Mouse (Mus musculus): Measurements from ENCODE around the gene Zswim3. TPM values are rescaled to one million over a fixed set of nuclear protein-coding genes. Genes with fewer than 3 reads are reported as not detected.
A peak's percentile ranks its signal among the peaks of the same experiment; 100 is the strongest.

Zswim3 gene
- polyA plus RNA-seq, 1 experiment from 2014 or later: 16.4 TPM

DNA sequence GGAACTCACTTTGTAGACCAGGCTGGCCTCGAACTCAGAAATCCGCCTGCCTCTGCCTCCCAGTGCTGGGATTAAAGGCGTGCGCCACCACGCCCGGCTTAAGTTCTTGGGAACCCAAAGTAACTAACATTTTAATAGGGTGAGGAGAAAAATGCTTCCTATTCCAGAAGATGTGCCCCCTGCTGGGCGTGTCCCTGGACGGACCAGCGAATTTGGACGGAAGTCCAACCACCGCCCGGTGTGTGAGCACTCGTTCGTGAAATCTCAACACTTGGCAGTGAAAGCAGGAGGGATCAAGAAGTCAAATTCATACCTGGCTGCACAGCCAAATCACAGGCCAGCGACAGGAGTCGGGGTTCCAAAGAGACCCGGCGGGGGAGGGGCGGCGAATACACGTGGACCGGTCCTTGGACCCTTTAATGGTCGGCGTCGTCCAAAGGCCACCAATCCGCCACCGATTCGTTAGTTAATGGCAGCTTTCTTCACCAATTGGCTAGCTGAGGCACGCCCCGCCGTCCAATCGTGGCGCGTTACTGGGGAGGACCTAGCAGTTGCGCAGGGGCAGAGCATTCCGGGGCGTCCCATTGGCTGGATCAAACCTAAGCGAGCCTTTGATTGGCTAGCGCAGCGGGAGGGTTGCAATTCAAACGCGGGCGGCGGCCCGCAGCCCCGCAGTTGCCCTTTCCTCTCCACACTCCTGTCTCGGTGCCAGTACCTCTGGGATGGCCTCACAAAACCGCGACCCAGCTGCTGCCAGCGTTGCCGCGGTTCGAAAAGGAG lies 35.5 kb upstream of the Zswim3 start, which contains the start of gene Ube2c:
TSS of gene Ube2c (plus strand) at position 641 of the 780 bp plus-strand sequence.
- Histone ChIP-seq H3K4me1 (replicated peaks; ENCODE audit: control insufficient read depth, insufficient read depth, low read length) (peaks cover 9% of the 10 kb centered on the region), H3K4me2 (replicated peaks) (peak within 1 kb of the TSS; percentile 94), H3K9ac (peak within 1 kb of the TSS; percentile 53), H3K4me3 (replicated peaks; ENCODE audit: low read length) (peak within 1 kb of the TSS; percentile 64), H3K27me3 (ENCODE audit: control insufficient read depth, insufficient read depth, low read length) (no peaks in the 10 kb centered on the region), H3K9me3 (ENCODE audit: control insufficient read depth, low read length) (no peaks in the 10 kb centered on the region), H3K36me3 (replicated peaks; ENCODE audit: control insufficient read depth, insufficient read depth) (peaks cover 37% of the 10 kb centered on the region), H3K27ac (no peak within 1 kb of the TSS; the same call in 1 of the 2 replicates)
- ATAC-seq (ENCODE audit: low FRiP score) (peak; percentile 100), DNase-seq (ENCODE audit: low spot score) (peak; percentile 99)
- WGBS: 3% methylated on average over 53 of the region's 53 CpGs

DNA sequence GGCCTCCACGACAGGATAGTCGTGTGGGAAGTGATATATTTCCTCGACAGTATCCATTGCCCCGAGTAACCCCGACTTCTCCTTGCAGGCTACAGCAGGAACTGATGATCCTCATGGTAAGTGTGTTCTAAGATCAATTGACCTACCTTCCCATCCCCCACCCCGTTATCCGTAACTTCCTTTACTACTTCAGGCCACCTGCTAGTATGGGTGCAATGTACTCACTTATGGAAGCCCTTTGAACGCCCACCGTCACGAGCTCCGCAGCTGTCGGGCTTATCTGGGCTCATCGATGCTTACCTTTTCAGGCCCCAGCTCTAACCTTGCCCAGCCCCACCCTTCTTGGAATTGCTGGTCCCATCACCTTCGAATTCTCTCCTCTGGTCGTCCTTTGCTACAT lies 34.6 kb upstream of the Zswim3 start:
- WGBS: 4% methylated on average over 15 of the region's 15 CpGs
- no peaks in the 10 kb centered on the region for H3K27me3 ChIP-seq (ENCODE audit: control insufficient read depth, insufficient read depth, low read length)
- H3K27ac ChIP-seq: no peak overlapping the region
- peak overlapping the region; percentile 49 for H3K9ac ChIP-seq
- DNase-seq (ENCODE audit: low spot score): no peak
- peak overlapping the region; percentile 64 for H3K4me3 ChIP-seq (replicated peaks; ENCODE audit: low read length)
- no peaks in the 10 kb centered on the region for H3K9me3 ChIP-seq (ENCODE audit: control insufficient read depth, low read length)
- peaks cover 31% of the 10 kb centered on the region for H3K36me3 ChIP-seq (replicated peaks; ENCODE audit: control insufficient read depth, insufficient read depth)
- peak overlapping the region; percentile 94 for H3K4me2 ChIP-seq (replicated peaks)
- no peak for ATAC-seq (ENCODE audit: low FRiP score)
- H3K4me1 ChIP-seq (replicated peaks; ENCODE audit: control insufficient read depth, insufficient read depth, low read length): peaks cover 9% of the 10 kb centered on the region

DNA sequence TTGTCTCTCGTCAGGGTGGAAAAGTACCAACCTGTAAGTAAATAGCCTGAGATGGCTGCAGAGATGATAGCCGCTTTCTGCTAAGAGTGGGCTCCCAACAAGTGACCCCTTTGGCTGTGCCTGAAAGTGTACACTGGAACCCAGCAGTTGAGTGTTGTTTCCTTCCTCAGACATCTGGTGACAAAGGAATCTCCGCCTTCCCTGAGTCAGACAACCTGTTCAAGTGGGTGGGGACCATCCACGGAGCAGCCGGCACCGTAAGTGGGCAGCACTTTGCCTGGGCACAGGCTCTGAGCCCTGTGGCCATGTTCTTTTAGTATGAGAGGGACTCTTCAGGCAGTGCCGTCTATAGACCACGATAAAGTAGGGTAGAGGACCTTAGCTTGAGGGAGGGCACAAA lies 33.8 kb upstream of the Zswim3 start:
- no peak for ATAC-seq (ENCODE audit: low FRiP score)
- H3K4me2 ChIP-seq (replicated peaks): peak overlapping the region; percentile 94
- WGBS: 86% methylated on average over 8 of the region's 8 CpGs
- DNase-seq (ENCODE audit: low spot score): no peak
- H3K27me3 ChIP-seq (ENCODE audit: control insufficient read depth, insufficient read depth, low read length): no peaks in the 10 kb centered on the region
- H3K9ac ChIP-seq: no peak overlapping the region
- H3K4me3 ChIP-seq (replicated peaks; ENCODE audit: low read length): peak overlapping the region; percentile 64
- H3K9me3 ChIP-seq (ENCODE audit: control insufficient read depth, low read length): no peaks in the 10 kb centered on the region
- H3K36me3 ChIP-seq (replicated peaks; ENCODE audit: control insufficient read depth, insufficient read depth): peaks cover 22% of the 10 kb centered on the region
- H3K4me1 ChIP-seq (replicated peaks; ENCODE audit: control insufficient read depth, insufficient read depth, low read length): peaks cover 9% of the 10 kb centered on the region
- H3K27ac ChIP-seq: no peak overlapping the region

DNA sequence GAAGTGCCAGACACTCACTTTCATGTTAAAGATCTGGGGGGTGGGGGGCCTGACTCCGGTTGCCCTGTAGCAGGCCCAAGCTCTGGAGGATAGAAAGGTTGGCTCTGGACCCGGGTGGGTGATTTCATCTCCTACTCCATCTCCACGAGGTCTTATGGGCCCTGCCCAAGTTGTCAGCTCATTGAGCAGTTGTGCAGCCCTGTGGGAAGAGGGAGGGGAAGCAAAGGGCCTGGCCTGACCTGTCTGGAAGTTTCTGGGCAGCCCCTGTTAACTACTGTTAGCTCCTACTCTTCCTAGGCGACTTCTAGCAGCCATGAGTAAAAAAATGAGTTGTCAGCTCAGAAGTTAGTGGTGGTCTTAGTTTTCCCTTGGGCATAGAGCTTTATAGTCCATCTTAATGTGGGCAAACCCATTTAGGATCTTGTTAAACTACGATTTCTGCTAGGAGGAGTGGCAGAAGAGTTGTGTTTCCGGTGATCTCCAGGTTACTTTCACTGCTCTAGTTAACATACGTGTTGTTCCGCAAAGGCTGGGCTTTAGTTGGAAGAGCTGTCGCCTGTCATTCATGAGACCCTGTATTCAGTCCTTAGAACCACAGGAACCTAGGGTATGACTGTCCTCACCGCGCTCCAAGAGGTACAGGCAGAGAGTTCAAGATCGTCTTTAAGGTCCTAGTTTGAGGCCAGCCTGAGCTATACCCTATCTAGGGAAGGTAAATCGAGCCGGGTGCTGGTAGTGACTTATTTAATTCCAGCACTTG lies 31.5 kb upstream of the Zswim3 start:
- Histone ChIP-seq H3K27ac (no peak overlapping the region), H3K9me3 (ENCODE audit: control insufficient read depth, low read length) (no peaks in the 10 kb centered on the region), H3K27me3 (ENCODE audit: control insufficient read depth, insufficient read depth, low read length) (no peaks in the 10 kb centered on the region), H3K9ac (no peak overlapping the region), H3K4me1 (replicated peaks; ENCODE audit: control insufficient read depth, insufficient read depth, low read length) (peaks cover 9% of the 10 kb centered on the region), H3K36me3 (replicated peaks; ENCODE audit: control insufficient read depth, insufficient read depth) (peaks cover under 1% of the 10 kb centered on the region; the same call in 1 of the 2 replicates), H3K4me2 (replicated peaks) (no peak overlapping the region), H3K4me3 (replicated peaks; ENCODE audit: low read length) (no peak overlapping the region)
- no peak for DNase-seq (ENCODE audit: low spot score)
- WGBS: 79% methylated on average over 14 of the region's 14 CpGs
- no peak for ATAC-seq (ENCODE audit: low FRiP score)

DNA sequence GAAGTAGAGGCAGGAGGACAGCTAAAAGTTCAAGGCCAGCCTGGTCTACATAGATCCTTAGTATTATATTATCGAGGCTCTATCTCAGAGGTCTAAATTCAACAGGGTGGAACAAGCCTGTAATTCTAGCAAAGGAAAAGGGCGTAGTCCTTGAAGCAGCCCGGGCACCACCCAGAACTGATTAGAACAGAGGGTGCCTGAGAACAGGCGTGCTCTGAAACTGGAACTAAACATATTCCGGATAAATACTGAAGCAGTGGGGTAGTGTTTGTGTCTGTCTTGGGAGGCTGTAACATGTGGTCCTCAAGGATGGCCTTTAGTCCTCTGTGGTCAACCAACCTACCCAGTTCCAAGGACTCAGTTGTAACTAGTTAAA lies 30.9 kb upstream of the Zswim3 start:
- Histone ChIP-seq H3K4me1 (replicated peaks; ENCODE audit: control insufficient read depth, insufficient read depth, low read length) (peaks cover 9% of the 10 kb centered on the region), H3K4me2 (replicated peaks) (no peak overlapping the region), H3K27me3 (ENCODE audit: control insufficient read depth, insufficient read depth, low read length) (no peaks in the 10 kb centered on the region), H3K27ac (no peak overlapping the region), H3K9ac (no peak overlapping the region), H3K4me3 (replicated peaks; ENCODE audit: low read length) (no peak overlapping the region), H3K36me3 (replicated peaks; ENCODE audit: control insufficient read depth, insufficient read depth) (no peaks in the 10 kb centered on the region), H3K9me3 (ENCODE audit: control insufficient read depth, low read length) (no peaks in the 10 kb centered on the region)
- no peak for DNase-seq (ENCODE audit: low spot score)
- ATAC-seq (ENCODE audit: low FRiP score): no peak
- WGBS: 86% methylated on average over 5 of the region's 5 CpGs

DNA sequence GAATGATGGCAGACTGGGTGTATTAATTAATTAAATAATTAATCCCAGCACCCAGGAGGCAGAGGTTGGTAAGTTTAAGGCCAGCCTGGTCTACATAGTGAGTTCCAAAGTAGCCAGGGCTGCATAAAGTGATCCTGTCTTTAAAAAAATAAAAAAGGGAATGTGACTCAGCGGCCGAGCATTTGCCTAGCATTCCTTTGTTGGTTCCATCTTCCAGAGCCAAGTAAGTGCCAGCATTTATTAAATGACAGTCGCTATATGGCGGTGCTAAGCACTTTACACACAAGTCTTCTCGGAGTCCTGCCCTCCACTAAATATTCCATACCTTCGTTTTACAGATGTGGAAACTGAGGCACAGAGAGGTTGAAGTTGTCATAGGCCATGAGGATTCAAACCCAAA lies 28.8 kb upstream of the Zswim3 start:
- H3K27me3 ChIP-seq (ENCODE audit: control insufficient read depth, insufficient read depth, low read length): no peaks in the 10 kb centered on the region
- no peaks in the 10 kb centered on the region for H3K9me3 ChIP-seq (ENCODE audit: control insufficient read depth, low read length)
- no peaks in the 10 kb centered on the region for H3K36me3 ChIP-seq (replicated peaks; ENCODE audit: control insufficient read depth, insufficient read depth)
- no peak overlapping the region for H3K9ac ChIP-seq
- H3K4me3 ChIP-seq (replicated peaks; ENCODE audit: low read length): no peak overlapping the region
- WGBS: 91% methylated on average over 6 of the region's 6 CpGs
- ATAC-seq (ENCODE audit: low FRiP score) (no peak), DNase-seq (ENCODE audit: low spot score) (no peak)
- H3K27ac ChIP-seq: no peak overlapping the region
- no peak overlapping the region for H3K4me2 ChIP-seq (replicated peaks)
- no peaks in the 10 kb centered on the region for H3K4me1 ChIP-seq (replicated peaks; ENCODE audit: control insufficient read depth, insufficient read depth, low read length)

DNA sequence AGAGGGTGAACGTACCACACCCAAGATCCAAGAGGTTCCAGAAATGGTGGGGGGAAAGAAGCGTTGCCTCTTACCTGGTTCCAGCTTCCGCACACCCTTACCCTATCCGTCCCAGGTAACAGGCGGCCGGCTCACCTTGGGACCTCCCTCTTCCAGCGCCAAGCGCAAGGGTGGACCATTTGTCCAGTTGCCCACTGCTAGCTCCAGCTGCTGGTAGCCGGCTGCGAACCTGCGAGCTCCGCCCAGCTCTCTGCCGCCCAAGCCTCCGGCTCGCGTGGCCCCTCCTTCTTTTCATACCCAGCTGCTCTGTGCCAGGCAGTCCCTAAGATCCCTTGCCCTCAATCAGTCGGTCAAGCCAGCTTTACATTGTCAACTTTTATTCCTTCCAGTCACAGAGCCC lies 28.1 kb upstream of the Zswim3 start:
- H3K27ac ChIP-seq: no peak overlapping the region
- DNase-seq (ENCODE audit: low spot score): no peak

DNA sequence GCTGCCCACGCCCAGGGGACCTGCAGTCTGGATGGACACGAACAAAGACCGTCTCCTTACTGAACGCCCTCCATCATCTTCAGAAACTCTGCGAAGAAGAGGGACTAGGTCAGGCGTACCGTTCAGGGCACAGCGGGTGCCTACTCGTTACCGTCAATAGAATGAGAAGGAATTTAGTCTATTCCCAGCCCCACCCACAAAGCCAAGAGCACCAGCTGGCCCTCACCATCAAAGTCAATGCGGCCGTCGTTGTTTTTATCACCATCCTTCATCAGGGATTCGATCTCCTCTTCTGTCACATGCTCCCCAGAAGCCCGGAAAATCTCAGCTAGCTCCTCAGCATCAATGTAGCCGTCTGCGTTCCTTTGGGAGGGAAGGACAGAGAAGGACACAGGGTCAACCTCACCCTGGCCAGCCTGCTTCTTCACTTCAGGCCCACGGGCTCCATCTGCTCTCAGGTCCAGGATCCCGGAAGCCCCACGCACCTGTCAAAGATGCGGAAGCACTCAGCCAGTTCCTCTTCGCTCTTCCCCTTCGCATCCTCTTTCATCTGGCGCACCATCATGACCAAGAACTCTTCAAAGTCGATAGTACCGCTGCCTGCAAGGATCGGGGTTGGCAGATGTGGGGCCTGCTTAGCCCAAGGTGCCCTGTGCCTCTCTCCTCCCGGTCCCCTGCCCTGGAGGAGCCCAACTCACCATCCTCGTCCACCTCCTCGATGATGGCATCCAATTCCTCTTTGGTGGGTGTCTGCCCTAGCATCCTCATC lies 27.5 kb upstream of the Zswim3 start:
- ATAC-seq (ENCODE audit: low FRiP score) (no peak), DNase-seq (ENCODE audit: low spot score) (no peak)
- no peaks in the 10 kb centered on the region for H3K4me1 ChIP-seq (replicated peaks; ENCODE audit: control insufficient read depth, insufficient read depth, low read length)
- no peak overlapping the region for H3K27ac ChIP-seq
- H3K36me3 ChIP-seq (replicated peaks; ENCODE audit: control insufficient read depth, insufficient read depth): no peaks in the 10 kb centered on the region
- H3K9ac ChIP-seq: no peak overlapping the region
- WGBS: 87% methylated on average over 30 of the region's 30 CpGs
- H3K4me2 ChIP-seq (replicated peaks): no peak overlapping the region
- H3K4me3 ChIP-seq (replicated peaks; ENCODE audit: low read length): no peak overlapping the region
- no peaks in the 10 kb centered on the region for H3K27me3 ChIP-seq (ENCODE audit: control insufficient read depth, insufficient read depth, low read length)
- no peaks in the 10 kb centered on the region for H3K9me3 ChIP-seq (ENCODE audit: control insufficient read depth, low read length)

More for the DNA sequence above, 28.1 kb upstream of the Zswim3 start:
- ATAC-seq (ENCODE audit: low FRiP score): no peak
- Histone ChIP-seq H3K9ac (no peak overlapping the region), H3K36me3 (replicated peaks; ENCODE audit: control insufficient read depth, insufficient read depth) (no peaks in the 10 kb centered on the region), H3K4me3 (replicated peaks; ENCODE audit: low read length) (no peak overlapping the region), H3K4me1 (replicated peaks; ENCODE audit: control insufficient read depth, insufficient read depth, low read length) (no peaks in the 10 kb centered on the region), H3K27me3 (ENCODE audit: control insufficient read depth, insufficient read depth, low read length) (no peaks in the 10 kb centered on the region), H3K9me3 (ENCODE audit: control insufficient read depth, low read length) (no peaks in the 10 kb centered on the region), H3K4me2 (replicated peaks) (no peak overlapping the region)
- 69% methylated on average over 17 of the region's 17 CpGs for WGBS

DNA sequence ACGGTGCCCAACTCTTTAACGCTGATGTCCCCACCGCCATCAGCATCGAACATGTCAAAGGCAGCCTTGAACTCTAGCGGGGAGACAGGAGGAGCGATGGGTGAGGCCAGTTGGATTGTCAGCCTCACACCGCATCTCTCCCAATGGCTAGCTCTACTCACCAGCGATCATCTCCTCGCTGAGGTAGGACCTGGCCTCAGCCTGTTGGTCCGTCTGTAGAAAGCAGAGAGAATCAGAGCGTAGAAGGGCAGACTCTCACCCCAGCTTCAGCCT lies 26.9 kb upstream of the Zswim3 start:
- no peak overlapping the region for H3K9ac ChIP-seq
- 93% methylated on average over 11 of the region's 11 CpGs for WGBS
- no peaks in the 10 kb centered on the region for H3K4me1 ChIP-seq (replicated peaks; ENCODE audit: control insufficient read depth, insufficient read depth, low read length)
- H3K9me3 ChIP-seq (ENCODE audit: control insufficient read depth, low read length): no peaks in the 10 kb centered on the region
- no peak overlapping the region for H3K4me2 ChIP-seq (replicated peaks)
- ATAC-seq (ENCODE audit: low FRiP score) (no peak), DNase-seq (ENCODE audit: low spot score) (no peak)
- no peak overlapping the region for H3K4me3 ChIP-seq (replicated peaks; ENCODE audit: low read length)
- no peak overlapping the region for H3K27ac ChIP-seq
- no peaks in the 10 kb centered on the region for H3K36me3 ChIP-seq (replicated peaks; ENCODE audit: control insufficient read depth, insufficient read depth)
- H3K27me3 ChIP-seq (ENCODE audit: control insufficient read depth, insufficient read depth, low read length): no peaks in the 10 kb centered on the region
